Mouse (Mus musculus) left cerebral cortex, adult 2 months (tissue): ENCODE data around the gene Slc2a4. TPM values are rescaled to one million over a fixed set of nuclear protein-coding genes. Genes with fewer than 3 reads are reported as not detected.
"Not testable (repeated sequence)": the region's sequence is repeated elsewhere in the genome, so short reads cannot be mapped to it uniquely, and the experiment has no call there.

Source experiments
- DNase-seq, 2 experiments: peaks; one replicate each; pipeline ENCODE4 v3.0.0; 2021 to 2022; ENCODE audit warnings: low spot score in 2 of 2, mixed read lengths in 1 of 2; ENCODE audit errors: extremely low spot score in 1 of 2
- H3K27ac ChIP-seq: fragments of 200-600 bp; 2 replicates; pipeline ENCODE4 v1.8.1; 2022
- H3K4me3 ChIP-seq: fragments of 200-600 bp; 2 replicates; pipeline ENCODE4 v1.8.1; 2022
- CTCF ChIP-seq: fragments of 200-600 bp; IDR thresholded peaks from 2 replicates; pipeline ENCODE4 v1.8.1; 2022; ENCODE audit warnings: antibody characterized with exemption, mild to moderate bottlenecking, moderate library complexity
- intact Hi-C: fragments of 180-260 bp; cut with DNase I; formaldehyde crosslinking; loops from one replicate; pipeline ENCODE4 v1.15.1; 2025
- total RNA-seq, 2 experiments: library from RNA; stranded (reverse); gene quantifications; 2 replicates each; pipeline ENCODE4 v1.2.3; 2021

Gene Slc2a4
- total RNA-seq, 2 experiments from 2014 or later = 2.3 to 4.1 TPM

DNA sequence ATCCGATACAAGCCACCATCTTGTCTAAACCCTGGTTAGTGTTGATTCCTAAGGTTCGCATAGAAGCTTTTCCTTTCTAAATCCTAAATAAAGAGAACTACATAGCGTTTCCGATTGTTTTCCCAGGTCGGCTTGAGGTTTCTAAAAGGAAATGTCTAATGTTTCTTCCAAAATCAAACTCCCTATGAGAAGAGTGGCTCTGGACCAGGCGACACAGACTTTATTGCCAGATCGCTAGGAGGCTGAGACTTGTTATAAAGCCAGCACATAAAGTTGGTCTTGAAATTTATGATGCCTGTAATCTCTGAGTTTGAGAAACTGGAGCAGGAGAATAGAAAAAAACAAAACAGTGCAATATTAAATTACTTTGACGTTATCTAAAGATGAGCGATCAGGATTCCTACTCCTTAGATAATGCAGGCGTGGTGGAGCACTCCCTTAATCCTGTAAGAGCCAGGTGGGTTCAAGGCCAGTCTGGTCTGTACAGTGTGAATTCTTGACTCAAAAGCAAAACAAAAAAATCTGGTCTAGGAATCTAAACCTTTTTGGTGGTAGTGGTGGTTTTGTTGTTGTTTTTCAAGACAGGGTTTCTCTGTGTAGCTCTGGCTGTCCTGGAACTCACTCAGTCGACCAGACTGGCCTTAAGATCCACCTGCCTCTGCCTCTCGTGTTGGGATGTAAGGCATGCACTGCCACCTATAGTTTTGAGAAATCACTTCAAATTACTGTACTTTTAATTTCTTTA is 25.8 kb downstream of the Slc2a4 start:
- no peak for DNase-seq
- TF ChIP-seq CTCF = peak; percentile 2; the same call in 1 of the 2 replicates
- Histone ChIP-seq H3K27ac (peak overlapping the region; percentile 77), H3K4me3 (peak overlapping the region; percentile 65)
- intact Hi-C loops = no loop called here

DNA sequence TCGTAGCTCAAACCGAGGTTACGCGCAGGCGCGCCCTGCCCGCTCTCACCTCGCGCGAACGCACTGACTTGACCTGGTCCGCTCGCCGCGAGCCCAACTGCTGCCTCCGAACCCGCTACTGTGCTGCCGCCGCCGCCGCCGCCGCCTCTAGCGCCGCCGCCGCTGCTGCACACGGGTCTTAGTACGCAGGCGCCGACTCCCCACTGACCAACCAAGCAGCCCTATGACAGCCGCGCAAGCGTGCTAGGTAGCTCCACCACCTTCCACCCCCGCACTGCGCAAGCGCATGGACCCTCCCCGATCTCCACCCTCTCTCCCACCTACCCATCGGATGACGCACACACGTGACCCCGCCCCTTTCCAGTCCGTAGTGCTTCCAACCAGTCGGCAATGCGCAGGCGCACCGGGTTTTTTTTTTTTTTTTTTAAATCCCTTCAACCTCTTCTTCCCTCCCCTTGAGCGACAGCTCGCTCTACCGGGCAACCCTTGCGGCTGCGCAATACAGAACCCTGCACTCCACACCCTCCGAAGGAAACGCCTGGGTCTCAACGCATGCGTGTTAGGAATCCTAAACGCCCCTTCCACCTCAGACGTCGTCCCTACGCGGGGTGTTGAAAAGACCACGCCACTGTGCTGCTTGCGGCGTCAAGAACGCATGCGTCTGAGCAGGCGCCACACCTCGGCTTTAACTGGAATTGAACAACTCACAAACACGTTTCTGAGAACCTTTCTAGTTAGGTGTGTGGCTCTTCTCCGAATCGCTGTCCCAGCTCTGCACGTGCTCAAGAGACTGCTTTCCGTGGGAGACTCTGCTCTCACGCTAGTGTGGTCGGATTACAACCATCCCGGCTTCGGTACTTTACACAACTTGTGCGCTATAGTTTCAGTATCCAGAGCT is 26.6 kb downstream of the Slc2a4 start, which contains the start of gene Eif5a:
Gene Eif5a, minus strand, starts transcription at position 845 of the 898 bp plus-strand sequence.
- H3K4me3 ChIP-seq = peak within 1 kb of the TSS; percentile 88
- TF ChIP-seq CTCF = peak; percentile 64
- DNase-seq = peak; percentile 100
- H3K27ac ChIP-seq = peak within 1 kb of the TSS; percentile 95
- intact Hi-C loops = loop anchor here (2.0 kb wide), 1 partner anchor 59 kb away; the partner anchor contains the start of gene Ctdnep1

DNA sequence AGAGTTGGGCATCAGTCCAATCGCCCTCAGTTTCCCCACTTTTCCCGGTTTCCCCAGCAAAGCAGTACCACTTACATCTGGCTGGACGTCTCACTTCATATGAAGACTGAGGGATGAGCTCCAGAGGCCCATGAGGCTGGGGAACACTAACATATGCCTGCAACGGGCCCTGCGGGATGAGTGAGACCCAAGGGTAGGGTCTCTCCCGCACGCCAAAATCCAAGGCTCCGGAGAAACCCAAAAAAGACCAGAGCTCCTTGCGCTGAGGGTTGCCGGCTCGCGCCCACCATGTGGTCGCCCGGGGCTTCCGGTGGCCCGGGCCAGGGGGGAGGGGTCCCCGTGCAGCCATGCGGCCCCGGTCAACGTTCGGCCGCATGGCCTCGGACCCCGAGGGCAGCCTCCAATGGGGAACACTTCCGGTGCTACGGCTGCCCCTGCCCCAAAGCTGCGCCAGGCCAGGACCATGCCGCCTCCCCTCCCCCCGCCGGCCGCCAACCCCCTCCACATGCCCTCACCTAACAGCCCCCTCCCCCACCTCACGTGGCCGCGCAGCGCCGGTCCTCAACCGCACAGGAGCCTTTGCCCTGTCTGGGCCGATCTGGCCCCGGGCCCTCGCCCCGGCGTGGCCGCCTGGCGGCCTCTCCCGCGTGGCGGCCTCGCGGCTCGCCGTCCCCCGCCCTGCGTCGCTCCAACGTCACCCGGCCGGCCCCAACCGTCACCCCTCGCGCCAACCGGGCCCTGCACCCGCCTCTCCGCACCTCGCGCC is 27.5 kb downstream of the Slc2a4 start:
- Histone ChIP-seq H3K4me3 (peak overlapping the region; percentile 88), H3K27ac (peak overlapping the region; percentile 95)
- intact Hi-C loops = loop anchor here (2.0 kb wide), 1 partner anchor 60 kb away; the partner anchor contains the start of gene Ctdnep1
- no peak; the same call in 1 of the 2 replicates for TF ChIP-seq CTCF
- DNase-seq = peak in 1 of 2 experiments; percentile 38

DNA sequence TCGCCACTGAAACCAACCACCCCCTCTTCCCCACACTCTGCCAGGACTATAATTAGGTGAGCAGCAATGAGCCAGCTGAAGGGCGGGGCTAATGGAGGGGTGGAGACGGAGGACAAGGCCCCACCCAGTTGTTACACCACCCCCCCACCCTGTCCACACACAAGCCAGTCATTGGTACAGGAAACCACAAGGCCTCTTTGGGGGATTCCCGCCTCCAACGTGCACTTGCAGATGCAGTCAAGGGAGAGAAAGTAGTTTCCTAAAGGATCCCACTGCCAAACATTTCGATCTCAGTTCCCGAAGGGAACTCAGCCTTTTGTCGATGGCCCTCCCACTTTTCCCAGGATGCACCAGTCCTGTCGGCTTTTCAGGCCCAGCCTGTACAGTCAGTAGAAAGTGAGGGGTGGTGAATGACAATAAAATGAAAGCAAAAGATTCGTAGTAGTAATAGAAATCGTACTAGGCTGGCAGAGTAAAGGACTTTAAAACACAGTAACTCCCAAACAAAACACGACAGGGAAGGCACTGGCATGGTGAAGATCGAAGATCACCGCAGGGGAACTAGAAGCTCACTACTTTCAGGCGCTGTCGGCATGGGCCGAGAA is 28.2 kb downstream of the Slc2a4 start:
- Histone ChIP-seq H3K4me3 (peak overlapping the region; percentile 88), H3K27ac (peak overlapping the region; percentile 95)
- peak in 1 of 2 experiments; percentile 40 for DNase-seq
- intact Hi-C loops = loop anchor here (2.0 kb wide), 1 partner anchor 61 kb away; the partner anchor contains the start of gene Ctdnep1
- TF ChIP-seq CTCF = no peak

DNA sequence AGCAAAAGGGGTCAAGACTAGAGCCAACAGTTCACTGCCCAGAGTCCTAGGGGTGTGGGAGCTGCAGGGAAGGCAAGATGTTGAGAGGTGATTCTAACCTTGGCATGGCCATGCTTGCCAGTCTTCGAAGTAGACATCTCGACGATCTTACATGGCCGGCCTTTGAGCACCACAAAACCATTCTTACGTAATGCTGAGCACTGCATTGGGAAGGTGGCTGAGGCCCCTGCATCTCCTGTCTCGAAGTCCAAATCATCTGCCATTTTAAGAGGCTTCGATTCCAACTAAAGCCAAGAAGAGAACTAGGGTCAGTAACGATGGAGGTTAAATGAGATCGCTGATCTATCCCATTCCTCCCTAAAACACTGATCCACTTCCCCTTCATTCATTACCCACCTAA is 28.9 kb downstream of the Slc2a4 start:
- intact Hi-C loops = no loop called here
- TF ChIP-seq CTCF = no peak
- peak overlapping the region; percentile 88 for H3K4me3 ChIP-seq

DNA sequence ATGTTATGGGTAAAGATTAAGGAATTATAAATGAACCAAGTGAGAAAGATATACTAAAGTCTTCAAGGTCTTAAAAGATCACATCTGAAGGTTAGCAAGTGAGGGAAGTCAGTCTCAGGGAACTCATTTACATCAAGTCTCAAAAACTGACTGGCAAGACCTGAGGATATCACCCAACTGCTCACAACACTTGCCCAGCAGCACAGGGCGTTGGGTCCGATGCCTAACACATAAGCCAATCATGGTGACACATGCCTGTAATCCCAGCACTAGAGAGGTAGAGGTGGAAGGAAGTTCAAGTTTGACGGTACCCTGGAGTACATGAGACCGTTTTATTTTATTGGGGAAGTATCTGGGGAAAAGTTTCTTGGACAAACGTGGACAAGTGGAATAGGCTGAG is 29.9 kb downstream of the Slc2a4 start:
- intact Hi-C loops = no loop called here
- DNase-seq = no peak
- Histone ChIP-seq H3K27ac (no peak overlapping the region), H3K4me3 (no peak overlapping the region)
- TF ChIP-seq CTCF = no peak

More for the DNA sequence above, 28.9 kb downstream of the Slc2a4 start:
- no peak for DNase-seq
- H3K27ac ChIP-seq = peak overlapping the region; percentile 24; the same call in 1 of the 2 replicates

DNA sequence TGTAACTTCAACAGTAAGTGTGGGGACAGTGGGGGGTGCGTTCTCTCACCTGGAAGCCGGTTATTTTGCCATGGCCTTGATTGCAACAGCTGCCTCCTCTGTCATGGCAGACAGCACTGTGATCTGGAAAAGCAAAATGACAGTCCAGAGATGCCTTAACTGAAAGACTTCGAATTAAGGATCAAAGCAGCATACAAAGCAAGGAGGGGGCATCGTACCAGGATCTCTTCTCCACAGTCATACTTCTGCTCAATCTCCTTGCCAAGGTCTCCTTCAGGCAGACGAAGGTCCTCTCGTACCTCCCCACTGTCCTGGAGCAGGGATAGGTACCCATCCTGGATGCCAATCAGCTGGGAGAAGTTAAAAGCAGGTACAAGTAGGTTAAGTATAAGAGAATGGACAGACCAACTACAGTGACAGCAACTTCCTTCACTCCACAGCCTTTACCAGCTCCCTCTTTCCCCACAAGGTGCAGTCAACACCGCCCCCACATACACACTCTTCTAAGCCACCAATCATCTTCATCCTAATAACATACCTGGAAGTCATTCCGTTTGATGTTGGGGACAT is 30.5 kb downstream of the Slc2a4 start:
- no peak overlapping the region for H3K4me3 ChIP-seq
- H3K27ac ChIP-seq = no peak overlapping the region
- no peak for DNase-seq
- intact Hi-C loops = no loop called here
- no peak for TF ChIP-seq CTCF

DNA sequence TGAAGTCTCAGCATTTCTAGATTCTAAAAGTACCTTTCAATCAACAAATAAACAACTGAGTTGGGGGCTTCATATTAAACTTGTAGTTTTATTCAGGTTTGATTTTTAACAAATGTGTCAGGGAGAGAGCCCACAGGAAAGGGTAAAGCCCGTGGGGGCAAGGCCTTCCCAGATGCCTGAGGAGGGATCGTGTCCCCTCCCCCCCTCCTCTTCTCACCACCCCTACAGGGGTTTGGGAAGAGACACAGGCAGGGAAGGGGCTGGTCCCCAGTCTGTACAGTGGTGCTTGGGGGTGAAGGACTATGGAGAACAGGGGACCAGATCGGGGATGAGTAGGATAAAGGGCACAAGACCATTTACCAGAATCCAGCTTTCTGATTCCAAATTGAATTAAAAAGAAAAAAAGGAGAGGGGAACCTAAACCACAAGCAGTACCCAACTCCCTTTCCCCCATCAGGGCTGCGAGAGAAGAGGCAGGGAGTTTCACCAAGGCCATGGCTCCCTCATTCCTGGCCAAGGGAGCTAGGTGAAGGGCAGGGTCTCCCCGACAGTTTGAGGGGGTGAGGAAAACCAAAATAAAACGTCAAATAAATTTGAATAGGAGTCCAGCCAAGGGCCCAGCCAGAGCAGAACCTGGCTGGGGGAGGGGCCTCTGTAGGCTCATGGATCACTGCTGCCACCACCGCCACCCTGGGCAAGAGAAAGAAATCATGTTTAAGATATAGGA is 31.2 kb downstream of the Slc2a4 start:
- intact Hi-C loops, DNase-seq: not testable (repeated sequence)

DNA sequence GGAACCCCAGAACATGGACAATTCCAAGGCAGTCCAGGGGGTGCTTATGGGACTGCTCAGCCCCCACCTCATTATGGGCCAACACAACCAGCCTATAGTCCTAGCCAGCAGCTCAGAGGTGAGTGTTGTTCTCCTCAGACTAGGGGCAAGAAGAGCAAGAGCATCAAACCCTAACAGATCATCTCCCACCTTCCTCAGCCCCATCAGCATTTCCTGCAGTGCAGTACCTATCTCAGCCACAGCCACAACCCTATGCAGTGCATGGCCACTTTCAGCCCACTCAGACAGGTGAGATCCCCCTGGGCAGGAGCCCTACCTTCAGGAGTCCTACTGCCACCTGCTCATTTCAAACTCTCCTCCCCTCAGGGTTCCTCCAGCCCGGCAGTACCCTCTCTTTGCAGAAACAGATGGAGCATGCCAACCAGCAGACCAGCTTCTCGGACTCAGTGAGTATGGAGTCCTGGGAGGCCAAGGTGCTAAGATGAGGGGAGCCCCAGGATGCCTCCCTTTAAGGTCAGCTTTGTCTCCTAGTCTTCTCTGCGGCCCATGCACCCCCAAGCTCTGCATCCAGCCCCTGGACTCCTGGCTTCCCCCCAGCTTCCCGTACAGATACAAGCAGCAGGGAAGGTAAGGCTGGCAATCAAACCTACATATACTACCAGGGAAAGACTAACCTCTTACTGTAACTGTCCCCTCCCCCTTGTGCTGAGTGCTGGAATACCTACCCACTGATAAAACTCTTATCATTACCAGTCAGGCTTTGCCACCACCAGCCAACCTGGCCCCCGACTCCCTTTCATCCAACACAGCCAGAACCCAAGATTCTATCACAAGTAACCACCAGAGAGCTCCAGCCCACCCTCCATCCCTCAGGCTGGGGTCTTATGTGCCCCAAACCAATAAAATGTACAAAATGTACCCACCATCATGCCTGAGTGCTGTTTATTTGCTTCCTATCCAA is 32.0 kb downstream of the Slc2a4 start:
- Histone ChIP-seq H3K4me3 (no peak overlapping the region), H3K27ac (no peak overlapping the region)
- peak; percentile 15 for TF ChIP-seq CTCF
- no peak for DNase-seq
- intact Hi-C loops = no loop called here

More for the DNA sequence above, 31.2 kb downstream of the Slc2a4 start:
- H3K27ac ChIP-seq, H3K4me3 ChIP-seq: not testable (repeated sequence)
